In genomic region chr6:120588701-120589659, GRCm38 (mm10) we compare ENCODE assay signal across 13 mouse cellular contexts. TPM values are rescaled to one million over a fixed set of nuclear protein-coding genes. Genes with fewer than 3 reads are reported as not detected.
DNase-seq lines count a peak whose midpoint lies in the region; ATAC-seq lines count a peak whose summit lies in the region.
"Had no signal": no experiment of that assay in that cellular context is flagged by ENCODE, and none has a peak within 500 bp of the region (broad histone marks: within the 10 kb centered on the region; RNA-seq: fewer than 3 reads in every experiment).

No protein-coding gene starts in this region.

- peak; percentile 56 for DNase-seq in adrenal gland, adult 8-10 months
- DNase-seq in adrenal gland, postnatal 25 days: no peak
- peak; percentile 54 for DNase-seq in adrenal gland, postnatal 10 days
- DNase-seq in natural killer cell, adult 2 months (ENCODE audit: low spot score in 2 of 2): no peak
- no peak for DNase-seq in kidney, adult 9 months
- no peak for DNase-seq in T-cell, adult 2 months (ENCODE audit: low spot score)
- DNase-seq: cerebellum, postnatal 14 days; kidney, postnatal 36 days had no signal

- no peaks in the 10 kb centered on the region for H3K9me3 ChIP-seq in liver, embryonic 15.5 days (replicated peaks)
- H3K9me3 ChIP-seq: embryonic facial prominence, embryonic 12.5 days had no signal

- peak; percentile 91 for ATAC-seq in erythroid progenitor cell, adult 5-6 weeks (replicated peaks; ENCODE audit: low FRiP score, poor library complexity, severe bottlenecking)
- peak; percentile 79 for ATAC-seq in liver, embryonic 15.5 days (ENCODE audit: insufficient read depth)
- ATAC-seq: activated CD4-positive, CD25-positive, alpha-beta regulatory T cell, adult 4 months had no signal

- peaks cover 58% of the 10 kb centered on the region for H3K4me1 ChIP-seq in liver, embryonic 15.5 days (replicated peaks)

- 0 out of 2 replicates have a peak overlapping the region, but pooled peaks have one; percentile 19 for H3K9ac ChIP-seq in liver, embryonic 15.5 days
- H3K9ac ChIP-seq: embryonic facial prominence, embryonic 12.5 days had no signal

- WGBS in liver, embryonic 15.5 days (ENCODE audit: insufficient replicate concordance): 61% methylated on average over 11 of the region's 11 CpGs

- no peak overlapping the region for H3K4me3 ChIP-seq in liver, embryonic 15.5 days (replicated peaks)
- H3K4me3 ChIP-seq: embryonic facial prominence, embryonic 12.5 days had no signal

- H3K27me3 ChIP-seq in liver, embryonic 15.5 days: no peaks in the 10 kb centered on the region
- H3K27me3 ChIP-seq: embryonic facial prominence, embryonic 12.5 days had no signal

- no peaks in the 10 kb centered on the region for H3K36me3 ChIP-seq in liver, embryonic 15.5 days (replicated peaks)
- H3K36me3 ChIP-seq: embryonic facial prominence, embryonic 12.5 days had no signal

- peak overlapping the region; percentile 36 for H3K4me2 ChIP-seq in liver, embryonic 15.5 days
- H3K4me2 ChIP-seq: embryonic facial prominence, embryonic 12.5 days had no signal

- peak overlapping the region; percentile 77 for H3K27ac ChIP-seq in liver, embryonic 15.5 days (replicated peaks)
- H3K27ac ChIP-seq: embryonic facial prominence, embryonic 12.5 days; macrophage had no signal

RNA-seq across cellular contexts. Expression of gene Hdhd5, which starts 57.9 kb away (rescaled TPM):
- total RNA-seq in adrenal gland, adult 8-10 months (2022): 10 to 100 TPM; 35.7 to 48.0 (median 40.7) TPM
- 28.5 and 37.4 TPM in 2 replicates for total RNA-seq in adrenal gland, postnatal 25 days (2021)
- 10 to 100 TPM; 24.9 to 34.0 TPM for total RNA-seq in adrenal gland, postnatal 10 days (2021)
- total RNA-seq in erythroid progenitor cell, adult 5-6 weeks (2015; ENCODE audit: low replicate concordance): 2.1 and 4.0 TPM in 2 replicates
- 3.4 and 9.1 TPM in 2 replicates for total RNA-seq in erythroid progenitor cell, adult 5-6 weeks (2017; ENCODE audit: low replicate concordance)
- 9.9 and 11.6 TPM in 2 replicates for polyA plus RNA-seq in liver, embryonic 15.5 days (2015; fragmentation: Nextera tagmentation; extraction: Ambion mirVana)

Comparison
In these comparisons a context has a peak if more than half of its experiments do, and no peak if none do; other contexts are left out.
1. DNase-seq: peak in adrenal gland, adult 8-10 months (single experiment) and adrenal gland, postnatal 10 days (single experiment); none in adrenal gland, postnatal 25 days (single experiment), natural killer cell, adult 2 months (0 of 2), kidney, adult 9 months (single experiment) and T-cell, adult 2 months (single experiment).